Mouse (Mus musculus): Measurements from ENCODE around the gene Mid1.
A peak's percentile ranks its signal among the peaks of the same experiment; 100 is the strongest.
"Not testable (repeated sequence)": the region's sequence is repeated elsewhere in the genome, so short reads cannot be mapped to it uniquely, and the experiment has no call there.

Gene Mid1

GRCm38 (mm10) chrX:169999912-170000641 lies 315.1 kb downstream of the Mid1 start:
- peak in 1 of 2 experiments; percentile 61 for DNase-seq (ENCODE audit: low spot score in 2 of 2)

- DNase-seq (ENCODE audit: low spot score in 2 of 2): peak in 1 of 2 experiments; percentile 67
These were observed 315.8 kb downstream of the Mid1 start for GRCm38 (mm10) chrX:170000642-170001387.

GRCm38 (mm10) chrX:170001388-170001695 lies 316.3 kb downstream of the Mid1 start:
- not testable (repeated sequence) for DNase-seq (ENCODE audit: low spot score in 2 of 2)

GRCm38 (mm10) chrX:170002510-170003197 lies 317.7 kb downstream of the Mid1 start:
- DNase-seq (ENCODE audit: low spot score in 2 of 2): peak; percentile 56 to 85

- not testable (repeated sequence) for DNase-seq (ENCODE audit: low spot score in 2 of 2)
These were observed 318.5 kb downstream of the Mid1 start for GRCm38 (mm10) chrX:170003536-170003935.

- DNase-seq (ENCODE audit: low spot score in 2 of 2): peak; percentile 45 to 67
These were observed 319.2 kb downstream of the Mid1 start for GRCm38 (mm10) chrX:170004236-170004635.

- DNase-seq (ENCODE audit: low spot score in 2 of 2): peak; percentile 44 to 67
These were observed 319.8 kb downstream of the Mid1 start for GRCm38 (mm10) chrX:170004793-170005192.

- peak; percentile 58 to 80 for DNase-seq (ENCODE audit: low spot score in 2 of 2)
These were observed 320.2 kb downstream of the Mid1 start for GRCm38 (mm10) chrX:170005194-170005593.

- peak in 1 of 2 experiments; percentile 57 for DNase-seq (ENCODE audit: low spot score in 2 of 2)
These were observed 320.8 kb downstream of the Mid1 start for GRCm38 (mm10) chrX:170005695-170006297.

- peak in 1 of 2 experiments; percentile 56 for DNase-seq (ENCODE audit: low spot score in 2 of 2)
These were observed 321.8 kb downstream of the Mid1 start for GRCm38 (mm10) chrX:170006694-170007247.

GRCm38 (mm10) chrX:170007375-170008178 lies 322.6 kb downstream of the Mid1 start:
- DNase-seq (ENCODE audit: low spot score in 2 of 2): peak; percentile 39 to 62

GRCm38 (mm10) chrX:170008179-170008467 lies 323.1 kb downstream of the Mid1 start:
- DNase-seq (ENCODE audit: low spot score in 2 of 2): not testable (repeated sequence)

GRCm38 (mm10) chrX:170008584-170008983 lies 323.6 kb downstream of the Mid1 start:
- peak; percentile 61 to 79 for DNase-seq (ENCODE audit: low spot score in 2 of 2)

- DNase-seq (ENCODE audit: low spot score in 2 of 2): peak; percentile 98 to 100
These were observed 324.2 kb downstream of the Mid1 start, which contains the start of gene Gm21887 for GRCm38 (mm10) chrX:170009016-170009750. Gene Gm21887, plus strand, starts transcription at chrX:170009659.

GRCm38 (mm10) chrX:170009801-170010221 lies 324.8 kb downstream of the Mid1 start:
- DNase-seq (ENCODE audit: low spot score in 2 of 2): peak; percentile 100

- peak; percentile 81 to 91 for DNase-seq (ENCODE audit: low spot score in 2 of 2)
These were observed 325.9 kb downstream of the Mid1 start for GRCm38 (mm10) chrX:170010581-170011528.

GRCm38 (mm10) chrX:170011529-170011879 lies 326.5 kb downstream of the Mid1 start:
- DNase-seq (ENCODE audit: low spot score in 2 of 2): not testable (repeated sequence)

- DNase-seq (ENCODE audit: low spot score in 2 of 2): peak in 1 of 2 experiments; percentile 58
These were observed 328.4 kb downstream of the Mid1 start for GRCm38 (mm10) chrX:170013421-170013820.

- DNase-seq (ENCODE audit: low spot score in 2 of 2): not testable (repeated sequence)
These were observed 329.0 kb downstream of the Mid1 start for GRCm38 (mm10) chrX:170014038-170014437.
